Mouse (Mus musculus): ENCODE data around the gene Gm20388.

GRCm38 (mm10) chr8:120476711-120477575 lies 566.3 kb downstream of the Gm20388 start:
- TF ChIP-seq GATA1 (IDR thresholded peaks at IDR 0.05; ENCODE audit: low read length) (no peak), TAL1 (IDR thresholded peaks at IDR 0.05; ENCODE audit: low read length) (no peak)

Measured in erythroblast, embryonic 14.5 days (primary cell).